13 mouse cellular contexts compared by ENCODE assay signal in the genomic region with DNA sequence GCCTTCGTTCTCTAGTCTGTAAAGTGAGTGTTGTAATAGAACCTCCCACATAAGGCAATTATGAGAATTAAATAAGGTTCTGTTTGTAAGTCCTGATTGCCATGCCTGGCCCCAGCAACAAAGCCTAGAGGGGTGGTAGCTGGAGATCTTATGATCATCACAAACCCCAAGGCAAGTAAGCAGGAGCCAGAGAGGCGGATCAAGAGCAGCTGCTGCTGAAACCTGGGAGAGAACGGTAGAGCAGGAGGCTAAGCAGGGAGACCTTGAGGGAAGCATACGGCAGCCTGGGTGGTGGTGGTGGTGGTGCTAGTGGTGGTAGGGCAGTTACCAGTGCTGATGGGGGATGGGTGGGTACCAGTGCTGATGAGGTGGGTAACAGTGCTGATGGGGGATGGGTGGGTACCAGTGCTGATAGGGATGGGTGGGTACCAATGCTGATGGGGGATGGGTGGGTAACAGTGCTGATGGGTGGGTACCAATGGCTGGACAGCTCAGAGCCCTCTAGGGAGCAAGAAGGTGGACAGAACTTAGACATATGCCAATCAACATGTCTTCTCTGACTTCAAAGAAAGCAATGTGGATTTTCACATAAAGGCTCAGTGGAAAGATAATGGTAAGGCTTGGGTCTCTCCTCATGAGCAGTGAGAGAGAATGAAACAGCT. TPM values are rescaled to one million over a fixed set of nuclear protein-coding genes. Genes with fewer than 3 reads are reported as not detected.
DNase-seq lines count a peak whose midpoint lies in the region; ATAC-seq and TF ChIP-seq lines count a peak whose summit lies in the region.
"Had no signal": no experiment of that assay in that cellular context is flagged by ENCODE, and none has a peak within 500 bp of the region (broad histone marks: within the 10 kb centered on the region; RNA-seq: fewer than 3 reads in every experiment).

No protein-coding gene starts in this region.

- ATAC-seq in hindbrain, embryonic 13.5 days (ENCODE audit: low FRiP score) = peak; percentile 31; the same call in 1 of the 2 replicates
- no peak; the same call in 1 of the 2 replicates for ATAC-seq in hindbrain, embryonic 16.5 days
- peak; percentile 61 for ATAC-seq in neural tube, embryonic 12.5 days (ENCODE audit: low FRiP score, low read depth)
- ATAC-seq in neural tube, embryonic 15.5 days (ENCODE audit: low FRiP score) = no peak
- ATAC-seq in liver, embryonic 11.5 days (replicated peaks; ENCODE audit: low FRiP score) = no peak
- no peak for ATAC-seq in liver, postnatal 0 days

- H3K4me3 ChIP-seq in hindbrain, embryonic 13.5 days = no peak overlapping the region
- H3K4me3 ChIP-seq in hindbrain, embryonic 16.5 days (ENCODE audit: low read length) = no peak overlapping the region
- no peak overlapping the region for H3K4me3 ChIP-seq in neural tube, embryonic 12.5 days
- H3K4me3 ChIP-seq in neural tube, embryonic 15.5 days (replicated peaks) = no peak overlapping the region
- no peak overlapping the region for H3K4me3 ChIP-seq in liver, embryonic 11.5 days (ENCODE audit: low read depth, low read length)
- H3K4me3 ChIP-seq in liver, postnatal 0 days (ENCODE audit: low read depth, low read length) = no peak overlapping the region
- H3K4me3 ChIP-seq: limb, embryonic 12.5 days; lung, embryonic 15.5 days; myocyte had no signal

- no peak for DNase-seq in liver, embryonic 11.5 days (ENCODE audit: low spot score)
- DNase-seq in liver, postnatal 0 days = no peak
- DNase-seq in lung, postnatal 4 days = no peak

- no peak overlapping the region for H3K9ac ChIP-seq in hindbrain, embryonic 13.5 days
- H3K9ac ChIP-seq in hindbrain, embryonic 16.5 days (ENCODE audit: low read depth, low read length) = no peak overlapping the region
- H3K9ac ChIP-seq in neural tube, embryonic 12.5 days = no peak overlapping the region
- H3K9ac ChIP-seq in neural tube, embryonic 15.5 days (replicated peaks) = no peak overlapping the region
- H3K9ac ChIP-seq in liver, embryonic 11.5 days (ENCODE audit: low read depth, low read length) = no peak overlapping the region
- no peak overlapping the region for H3K9ac ChIP-seq in liver, postnatal 0 days (replicated peaks)
- H3K9ac ChIP-seq: hindbrain, embryonic 14.5 days; limb, embryonic 12.5 days; lung, embryonic 15.5 days had no signal

- 94% methylated on average over 4 of the region's 4 CpGs for WGBS in hindbrain, embryonic 13.5 days
- WGBS in hindbrain, embryonic 16.5 days = 84% methylated on average over 4 of the region's 4 CpGs
- WGBS in neural tube, embryonic 12.5 days = 85% methylated on average over 4 of the region's 4 CpGs
- WGBS in neural tube, embryonic 15.5 days = 88% methylated on average over 4 of the region's 4 CpGs
- 78% methylated on average over 4 of the region's 4 CpGs for WGBS in liver, embryonic 11.5 days
- 77% methylated on average over 4 of the region's 4 CpGs for WGBS in liver, postnatal 0 days (ENCODE audit: insufficient replicate concordance)

- H3K9me3 ChIP-seq in hindbrain, embryonic 13.5 days = no peaks in the 10 kb centered on the region
- H3K9me3 ChIP-seq in hindbrain, embryonic 16.5 days (ENCODE audit: control insufficient read depth, low read length) = no peaks in the 10 kb centered on the region
- H3K9me3 ChIP-seq in neural tube, embryonic 12.5 days = no peaks in the 10 kb centered on the region
- H3K9me3 ChIP-seq in neural tube, embryonic 15.5 days (replicated peaks) = no peaks in the 10 kb centered on the region
- no peaks in the 10 kb centered on the region for H3K9me3 ChIP-seq in liver, embryonic 11.5 days (ENCODE audit: control insufficient read depth, low read length)
- H3K9me3 ChIP-seq in liver, postnatal 0 days (ENCODE audit: low read length) = no peaks in the 10 kb centered on the region
- H3K9me3 ChIP-seq: lung, embryonic 15.5 days had no signal

- peak; percentile 1; the same call in 1 of the 2 replicates for TF ChIP-seq CTCF in liver, postnatal 0 days (IDR thresholded peaks at IDR 0.05; ENCODE audit: low read depth)

- no peaks in the 10 kb centered on the region for H3K36me3 ChIP-seq in hindbrain, embryonic 13.5 days
- no peaks in the 10 kb centered on the region for H3K36me3 ChIP-seq in hindbrain, embryonic 16.5 days (ENCODE audit: control insufficient read depth, insufficient read depth, low read length)
- H3K36me3 ChIP-seq in neural tube, embryonic 12.5 days = no peaks in the 10 kb centered on the region
- no peaks in the 10 kb centered on the region for H3K36me3 ChIP-seq in neural tube, embryonic 15.5 days
- H3K36me3 ChIP-seq in liver, embryonic 11.5 days (ENCODE audit: control insufficient read depth, insufficient read depth, low read length) = no peaks in the 10 kb centered on the region
- no peaks in the 10 kb centered on the region for H3K36me3 ChIP-seq in liver, postnatal 0 days (replicated peaks; ENCODE audit: insufficient read depth, low read length)
- H3K36me3 ChIP-seq: limb, embryonic 12.5 days; lung, embryonic 15.5 days had no signal

- no peaks in the 10 kb centered on the region; the same call in 1 of the 2 replicates for H3K4me1 ChIP-seq in hindbrain, embryonic 13.5 days (replicated peaks)
- H3K4me1 ChIP-seq in hindbrain, embryonic 16.5 days (ENCODE audit: control insufficient read depth, insufficient read depth, low read depth, low read length) = no peaks in the 10 kb centered on the region
- H3K4me1 ChIP-seq in neural tube, embryonic 12.5 days = no peaks in the 10 kb centered on the region
- peaks cover 7% of the 10 kb centered on the region; the same call in 1 of the 2 replicates for H3K4me1 ChIP-seq in neural tube, embryonic 15.5 days
- peaks cover 28% of the 10 kb centered on the region for H3K4me1 ChIP-seq in liver, embryonic 11.5 days (replicated peaks; ENCODE audit: control insufficient read depth, insufficient read depth, low read length)
- peaks cover 28% of the 10 kb centered on the region for H3K4me1 ChIP-seq in liver, postnatal 0 days (ENCODE audit: insufficient read depth)
- H3K4me1 ChIP-seq: limb, embryonic 12.5 days; lung, embryonic 15.5 days had no signal

- no peak overlapping the region for H3K27ac ChIP-seq in hindbrain, embryonic 13.5 days
- no peak overlapping the region for H3K27ac ChIP-seq in hindbrain, embryonic 16.5 days (ENCODE audit: low read depth, low read length)
- no peak overlapping the region for H3K27ac ChIP-seq in neural tube, embryonic 12.5 days
- no peak overlapping the region for H3K27ac ChIP-seq in neural tube, embryonic 15.5 days (replicated peaks)
- peak overlapping the region; percentile 41; the same call in 1 of the 2 replicates for H3K27ac ChIP-seq in liver, embryonic 11.5 days (ENCODE audit: low read depth, low read length)
- H3K27ac ChIP-seq in liver, postnatal 0 days (ENCODE audit: low read depth) = peak overlapping the region; percentile 81; the same call in 1 of the 2 replicates
- H3K27ac ChIP-seq: hindbrain, embryonic 14.5 days; limb, embryonic 12.5 days; lung, embryonic 15.5 days had no signal

- no peak overlapping the region for H3K4me2 ChIP-seq in hindbrain, embryonic 13.5 days
- no peak overlapping the region for H3K4me2 ChIP-seq in hindbrain, embryonic 16.5 days (ENCODE audit: low read length)
- H3K4me2 ChIP-seq in neural tube, embryonic 12.5 days (replicated peaks) = no peak overlapping the region
- no peak overlapping the region for H3K4me2 ChIP-seq in neural tube, embryonic 15.5 days
- no peak overlapping the region for H3K4me2 ChIP-seq in liver, embryonic 11.5 days
- no peak overlapping the region for H3K4me2 ChIP-seq in liver, postnatal 0 days (ENCODE audit: low read depth, low read length)
- H3K4me2 ChIP-seq: heart, embryonic 11.5 days; hindbrain, embryonic 14.5 days; limb, embryonic 12.5 days; lung, embryonic 15.5 days had no signal

- no peaks in the 10 kb centered on the region for H3K27me3 ChIP-seq in hindbrain, embryonic 13.5 days
- H3K27me3 ChIP-seq in hindbrain, embryonic 16.5 days (replicated peaks; ENCODE audit: control insufficient read depth, insufficient read depth, low read length) = no peaks in the 10 kb centered on the region
- H3K27me3 ChIP-seq in neural tube, embryonic 12.5 days (replicated peaks) = no peaks in the 10 kb centered on the region
- no peaks in the 10 kb centered on the region for H3K27me3 ChIP-seq in neural tube, embryonic 15.5 days (replicated peaks)
- no peaks in the 10 kb centered on the region for H3K27me3 ChIP-seq in liver, embryonic 11.5 days (replicated peaks; ENCODE audit: control insufficient read depth, insufficient read depth, low read length)
- H3K27me3 ChIP-seq in liver, postnatal 0 days (ENCODE audit: insufficient read depth, low read length) = no peaks in the 10 kb centered on the region
- H3K27me3 ChIP-seq: limb, embryonic 12.5 days; lung, embryonic 15.5 days had no signal

- no peak for TF ChIP-seq EP300 in liver, postnatal 0 days (IDR thresholded peaks at IDR 0.05; ENCODE audit: low read depth)

RNA-seq across cellular contexts. Expression of a gene that starts 32.4 kb away (rescaled TPM):
- not detected in 2 replicates for polyA plus RNA-seq in hindbrain, embryonic 13.5 days (2015; fragmentation: Nextera tagmentation; extraction: Ambion mirVana)
- polyA plus RNA-seq in hindbrain, embryonic 16.5 days (2015; fragmentation: Nextera tagmentation; extraction: Ambion mirVana) = not detected in 2 replicates
- not detected in 2 replicates for polyA plus RNA-seq in neural tube, embryonic 12.5 days (2016; fragmentation: Nextera tagmentation; extraction: Ambion mirVana)
- not detected in 2 replicates for polyA plus RNA-seq in neural tube, embryonic 15.5 days (2015; fragmentation: Nextera tagmentation; extraction: Ambion mirVana)
- not detected in 2 replicates for polyA plus RNA-seq in liver, embryonic 11.5 days (2014; fragmentation: Nextera tagmentation; extraction: Ambion mirVana)
- polyA plus RNA-seq in liver, postnatal 0 days (2015; fragmentation: Nextera tagmentation; extraction: Ambion mirVana) = not detected in 2 replicates
- polyA plus RNA-seq: embryonic facial prominence, embryonic 14.5 days; heart, embryonic 11.5 days; limb, embryonic 12.5 days; lung, embryonic 15.5 days had no signal

Comparison
In these comparisons a context has a peak if more than half of its experiments do, and no peak if none do; other contexts are left out.
1. ATAC-seq: peak in hindbrain, embryonic 13.5 days (single experiment) and neural tube, embryonic 12.5 days (single experiment); none in hindbrain, embryonic 16.5 days (single experiment), neural tube, embryonic 15.5 days (single experiment), liver, embryonic 11.5 days (single experiment) and liver, postnatal 0 days (single experiment).
2. H3K27ac ChIP-seq: peak in liver, embryonic 11.5 days (single experiment) and liver, postnatal 0 days (single experiment); none in hindbrain, embryonic 13.5 days (single experiment), hindbrain, embryonic 16.5 days (single experiment), neural tube, embryonic 12.5 days (single experiment) and neural tube, embryonic 15.5 days (single experiment).